Mouse (Mus musculus): ENCODE results near the gene Slc24a5. TPM values are rescaled to one million over a fixed set of nuclear protein-coding genes. Genes with fewer than 3 reads are reported as not detected.
A peak's percentile ranks its signal among the peaks of the same experiment; 100 is the strongest.

The Slc24a5 gene
- 8.1 and 8.3 TPM in 2 replicates for polyA plus RNA-seq (2015; fragmentation: Nextera tagmentation; extraction: Ambion mirVana)

DNA sequence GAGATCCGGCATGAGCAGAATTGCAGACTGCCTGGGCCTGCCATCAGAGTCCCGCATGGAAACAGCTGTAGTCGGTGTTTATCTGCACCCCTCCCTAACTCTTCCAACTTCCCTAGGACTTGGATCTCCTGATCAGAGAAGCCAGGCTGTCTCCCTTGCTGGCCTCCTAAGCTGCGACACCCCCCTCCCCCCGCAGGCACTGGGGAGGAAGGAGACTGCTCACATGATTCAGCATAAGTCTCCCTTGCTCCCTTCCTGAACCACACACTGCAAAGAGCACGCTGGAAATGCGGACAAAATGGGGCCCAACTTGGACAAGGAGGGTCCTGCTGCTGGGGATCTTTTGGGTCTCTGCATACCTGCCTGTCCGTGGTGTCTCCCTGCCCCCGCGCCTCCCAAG is at the start of gene Slc24a5:
Gene Slc24a5, plus strand, starts transcription at position 231 of the 400 bp plus-strand sequence.
- Histone ChIP-seq H3K36me3 (no peaks in the 10 kb centered on the region), H3K9me3 (replicated peaks) (no peaks in the 10 kb centered on the region), H3K27ac (no peak within 1 kb of the TSS), H3K4me2 (peak within 1 kb of the TSS; percentile 19; the same call in 1 of the 2 replicates), H3K4me3 (replicated peaks) (no peak within 1 kb of the TSS), H3K27me3 (no peaks in the 10 kb centered on the region), H3K4me1 (replicated peaks) (peaks cover 4% of the 10 kb centered on the region), H3K9ac (no peak within 1 kb of the TSS)
- WGBS (ENCODE audit: insufficient replicate concordance) = 29% methylated on average over 10 of the region's 10 CpGs
- ATAC-seq (ENCODE audit: low read depth) (peak; percentile 65), DNase-seq (no peak)

DNA sequence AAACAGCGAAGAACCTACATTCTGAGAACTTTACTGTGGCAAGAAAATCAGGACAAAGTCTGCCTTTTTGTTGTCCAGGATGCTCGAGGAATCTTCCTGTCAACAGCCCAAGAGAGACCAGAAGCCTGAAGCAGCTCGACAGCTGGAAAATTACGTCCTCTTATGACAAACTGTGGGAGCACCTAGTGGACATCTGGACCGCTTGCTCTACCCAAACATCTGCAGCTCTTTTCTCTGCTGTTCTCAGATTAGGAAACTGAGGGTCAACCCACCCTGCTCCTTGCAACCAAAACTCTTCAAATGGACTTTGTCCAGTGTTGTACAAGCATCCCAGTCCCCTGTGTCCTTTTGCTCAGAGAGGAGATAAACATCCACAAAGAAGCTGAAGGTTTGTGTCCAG is 43.5 kb upstream of the Slc24a5 start:
- H3K4me2 ChIP-seq = no peak overlapping the region
- no peak overlapping the region for H3K4me3 ChIP-seq (replicated peaks)
- H3K36me3 ChIP-seq = no peaks in the 10 kb centered on the region
- H3K27ac ChIP-seq = no peak overlapping the region
- 54% methylated on average over 5 of the region's 5 CpGs for WGBS (ENCODE audit: insufficient replicate concordance)
- H3K9ac ChIP-seq = no peak overlapping the region
- H3K27me3 ChIP-seq = no peaks in the 10 kb centered on the region
- no peaks in the 10 kb centered on the region for H3K4me1 ChIP-seq (replicated peaks)
- DNase-seq (no peak), ATAC-seq (ENCODE audit: low read depth) (no peak)
- no peaks in the 10 kb centered on the region for H3K9me3 ChIP-seq (replicated peaks)

DNA sequence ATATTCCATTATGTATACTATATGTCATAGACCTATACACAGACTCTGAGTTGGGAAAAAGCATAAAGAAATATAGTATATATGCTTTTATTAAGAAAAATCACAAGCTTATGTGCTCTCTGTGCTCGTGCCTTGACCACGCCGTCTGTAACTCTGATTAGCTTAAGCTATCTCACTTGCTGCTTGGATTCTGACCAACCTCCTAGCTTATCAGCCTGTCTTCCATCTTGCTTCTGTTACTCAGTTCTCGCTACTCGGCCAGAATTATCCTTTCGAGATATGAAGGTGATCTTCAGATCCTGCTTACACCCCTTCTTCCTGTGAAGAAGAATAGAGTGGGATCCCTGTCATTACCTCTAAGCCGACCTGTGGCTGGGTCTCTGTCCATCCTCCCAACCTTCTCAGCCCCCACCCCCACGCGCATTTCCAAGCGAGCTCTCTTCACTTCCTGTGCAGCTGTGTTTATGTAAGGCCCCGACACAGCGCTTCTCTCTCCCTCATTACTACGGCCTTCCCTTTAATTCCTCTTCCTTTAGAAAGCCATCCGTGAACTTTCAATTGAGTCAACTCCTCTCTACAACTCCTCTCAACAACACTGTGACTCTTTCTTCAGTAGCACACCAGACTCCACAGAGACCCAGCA is 41.4 kb upstream of the Slc24a5 start:
- Histone ChIP-seq H3K4me2 (no peak overlapping the region), H3K36me3 (no peaks in the 10 kb centered on the region), H3K27ac (no peak overlapping the region), H3K9me3 (replicated peaks) (no peaks in the 10 kb centered on the region), H3K4me1 (replicated peaks) (no peaks in the 10 kb centered on the region), H3K4me3 (replicated peaks) (no peak overlapping the region), H3K9ac (no peak overlapping the region), H3K27me3 (no peaks in the 10 kb centered on the region)
- ATAC-seq (ENCODE audit: low read depth) = no peak
- 24% methylated on average over 14 of the region's 14 CpGs for WGBS (ENCODE audit: insufficient replicate concordance)
- no peak for DNase-seq

DNA sequence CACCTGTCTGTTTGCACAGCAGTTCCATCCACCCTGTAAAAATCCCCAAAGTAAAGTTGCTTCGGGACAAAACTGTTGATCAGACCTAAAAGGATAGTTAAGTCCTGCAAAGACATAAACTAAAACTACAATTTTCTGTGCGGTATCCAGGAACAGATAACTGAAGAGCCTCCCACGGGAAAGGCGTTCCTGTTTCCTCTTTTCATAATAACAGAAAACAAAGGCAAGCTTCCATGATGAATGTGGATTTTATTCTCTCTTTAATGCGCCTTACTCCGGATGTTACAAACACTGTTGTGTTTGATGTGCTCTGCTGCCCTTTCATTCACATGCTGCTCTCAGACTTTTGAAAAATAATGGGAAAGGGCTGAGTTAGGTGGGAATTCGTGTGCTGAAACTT is 37.3 kb upstream of the Slc24a5 start:
- H3K4me1 ChIP-seq (replicated peaks) = no peaks in the 10 kb centered on the region
- no peak overlapping the region for H3K9ac ChIP-seq
- no peak overlapping the region for H3K27ac ChIP-seq
- no peaks in the 10 kb centered on the region for H3K27me3 ChIP-seq
- ATAC-seq (ENCODE audit: low read depth) (no peak), DNase-seq (no peak)
- 66% methylated on average over 7 of the region's 7 CpGs for WGBS (ENCODE audit: insufficient replicate concordance)
- H3K36me3 ChIP-seq = no peaks in the 10 kb centered on the region
- H3K9me3 ChIP-seq (replicated peaks) = no peaks in the 10 kb centered on the region
- no peak overlapping the region for H3K4me2 ChIP-seq
- no peak overlapping the region for H3K4me3 ChIP-seq (replicated peaks)

- no peaks in the 10 kb centered on the region for H3K36me3 ChIP-seq
- no peaks in the 10 kb centered on the region for H3K9me3 ChIP-seq (replicated peaks)
- no peak overlapping the region for H3K4me3 ChIP-seq (replicated peaks)
- no peak overlapping the region for H3K4me2 ChIP-seq
- WGBS (ENCODE audit: insufficient replicate concordance) = 64% methylated on average over 8 of the region's 8 CpGs
- H3K27me3 ChIP-seq = no peaks in the 10 kb centered on the region
- H3K4me1 ChIP-seq (replicated peaks) = no peaks in the 10 kb centered on the region
- H3K9ac ChIP-seq = no peak overlapping the region
- no peak for DNase-seq
- no peak for ATAC-seq (ENCODE audit: low read depth)
- no peak overlapping the region for H3K27ac ChIP-seq
Measured at GRCm38 (mm10) chr2:125031111-125031510, 36.8 kb upstream of the Slc24a5 start.

DNA sequence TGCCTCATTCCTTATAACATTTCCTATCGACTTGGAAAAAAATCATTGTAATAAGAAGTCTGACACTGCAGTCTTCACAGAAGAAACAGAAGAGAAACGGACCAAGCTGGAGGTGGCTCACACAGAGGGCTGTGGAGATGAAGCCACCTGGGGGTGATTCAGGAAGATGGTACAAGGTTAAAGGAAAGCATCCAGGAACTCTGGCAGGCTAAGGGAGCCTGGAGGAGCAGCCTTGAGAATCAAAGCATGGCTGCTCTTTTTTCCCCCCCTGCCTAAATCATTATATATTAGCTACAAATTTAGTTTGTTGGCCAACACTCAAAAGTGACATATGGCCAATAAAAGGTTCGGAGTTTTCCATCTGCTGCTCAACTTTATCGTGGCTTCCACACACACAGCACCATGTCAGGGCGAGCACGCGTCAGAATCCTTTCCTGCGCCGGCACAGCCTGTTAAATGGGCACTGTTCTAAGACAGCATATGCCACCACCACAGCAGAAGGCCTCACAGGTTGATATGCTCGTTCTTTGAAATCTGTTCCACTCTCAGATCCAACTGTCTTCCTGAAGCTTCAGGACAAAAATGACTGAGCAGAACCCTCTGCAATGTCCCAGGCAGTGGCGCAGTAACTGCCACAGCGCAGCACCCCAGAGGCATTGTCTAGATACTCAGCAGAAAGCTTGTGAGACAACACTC is 36.2 kb upstream of the Slc24a5 start:
- Histone ChIP-seq H3K4me2 (no peak overlapping the region), H3K9me3 (replicated peaks) (no peaks in the 10 kb centered on the region), H3K9ac (no peak overlapping the region), H3K27me3 (no peaks in the 10 kb centered on the region), H3K4me1 (replicated peaks) (no peaks in the 10 kb centered on the region), H3K4me3 (replicated peaks) (no peak overlapping the region), H3K27ac (no peak overlapping the region), H3K36me3 (no peaks in the 10 kb centered on the region)
- DNase-seq = no peak
- 68% methylated on average over 12 of the region's 12 CpGs for WGBS (ENCODE audit: insufficient replicate concordance)
- ATAC-seq (ENCODE audit: low read depth) = no peak

GRCm38 (mm10) chr2:125032258-125032973 is 35.5 kb upstream of the Slc24a5 start:
- no peaks in the 10 kb centered on the region for H3K9me3 ChIP-seq (replicated peaks)
- no peaks in the 10 kb centered on the region for H3K27me3 ChIP-seq
- H3K4me3 ChIP-seq (replicated peaks) = no peak overlapping the region
- no peak for ATAC-seq (ENCODE audit: low read depth)
- H3K36me3 ChIP-seq = no peaks in the 10 kb centered on the region
- no peak overlapping the region for H3K27ac ChIP-seq
- no peak overlapping the region for H3K4me2 ChIP-seq
- 65% methylated on average over 17 of the region's 17 CpGs for WGBS (ENCODE audit: insufficient replicate concordance)
- no peak for DNase-seq
- H3K4me1 ChIP-seq (replicated peaks) = no peaks in the 10 kb centered on the region
- H3K9ac ChIP-seq = no peak overlapping the region

DNA sequence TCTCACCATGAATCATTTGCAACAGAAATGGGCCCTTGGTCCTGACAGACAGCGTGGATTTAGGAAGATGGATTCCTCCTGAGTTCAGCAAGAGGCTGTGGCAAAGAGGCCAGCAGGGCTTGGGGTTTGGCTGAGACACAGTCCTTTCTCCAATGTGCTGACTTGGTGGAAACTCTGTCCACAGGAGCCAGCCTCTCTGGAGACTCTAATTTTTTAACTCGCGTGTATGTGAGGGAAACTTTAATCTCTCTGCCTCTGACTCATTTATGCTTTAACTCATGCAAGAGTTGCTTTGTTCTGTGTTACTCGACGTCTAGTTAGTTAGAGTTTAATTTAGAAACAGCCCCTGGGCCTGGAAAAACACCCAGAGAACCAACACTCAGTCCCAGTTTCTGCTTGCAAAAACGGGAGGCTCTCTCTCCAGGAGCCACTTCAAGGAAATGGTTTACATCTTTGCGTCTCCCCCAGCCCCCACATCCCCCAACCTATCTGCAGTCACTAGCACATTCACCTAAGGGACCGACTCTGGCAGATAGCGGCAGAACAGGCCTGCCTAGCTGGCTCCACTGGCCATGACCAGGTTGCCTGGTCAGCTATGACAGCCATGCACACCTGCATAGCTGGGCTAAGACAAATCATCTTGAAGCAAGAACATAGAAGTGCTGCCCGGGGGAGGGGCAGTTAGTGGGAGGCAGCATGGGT is 34.7 kb upstream of the Slc24a5 start:
- WGBS (ENCODE audit: insufficient replicate concordance) = 51% methylated on average over 10 of the region's 10 CpGs
- no peaks in the 10 kb centered on the region for H3K36me3 ChIP-seq
- no peak for DNase-seq
- H3K9ac ChIP-seq = no peak overlapping the region
- no peak for ATAC-seq (ENCODE audit: low read depth)
- H3K27me3 ChIP-seq = no peaks in the 10 kb centered on the region
- H3K4me2 ChIP-seq = no peak overlapping the region
- H3K4me3 ChIP-seq (replicated peaks) = no peak overlapping the region
- no peaks in the 10 kb centered on the region for H3K9me3 ChIP-seq (replicated peaks)
- H3K4me1 ChIP-seq (replicated peaks) = no peaks in the 10 kb centered on the region
- no peak overlapping the region for H3K27ac ChIP-seq

DNA sequence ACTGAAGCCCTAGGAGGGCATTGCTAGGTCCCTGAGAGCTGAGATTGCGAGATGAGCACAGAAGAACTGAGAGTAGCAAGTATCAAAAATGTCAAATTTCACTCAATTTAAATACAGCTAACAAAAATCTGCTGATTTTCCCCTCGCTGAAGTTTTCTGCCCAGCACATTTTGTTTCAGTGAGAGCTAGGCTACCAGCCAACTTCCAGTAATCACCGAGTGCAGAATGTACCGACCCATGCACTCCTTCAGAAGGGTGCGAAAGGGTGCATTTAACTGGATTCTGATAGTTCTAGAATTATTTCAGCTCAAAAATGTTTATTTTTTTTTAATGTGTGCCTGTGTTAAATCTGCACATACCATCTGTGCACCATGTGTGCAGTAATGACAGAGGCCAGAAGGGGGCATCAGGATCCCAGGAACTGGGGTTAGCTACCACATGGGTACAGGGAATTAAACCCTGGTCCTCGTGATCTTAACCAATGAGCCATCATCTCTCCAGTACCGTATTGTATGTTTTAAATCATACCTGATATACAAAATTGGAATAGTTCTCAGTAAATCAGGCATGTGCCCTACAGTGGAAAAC is 12.5 kb upstream of the Slc24a5 start:
- H3K4me2 ChIP-seq = no peak overlapping the region
- WGBS (ENCODE audit: insufficient replicate concordance) = 64% methylated on average over 7 of the region's 7 CpGs
- no peak for DNase-seq

DNA sequence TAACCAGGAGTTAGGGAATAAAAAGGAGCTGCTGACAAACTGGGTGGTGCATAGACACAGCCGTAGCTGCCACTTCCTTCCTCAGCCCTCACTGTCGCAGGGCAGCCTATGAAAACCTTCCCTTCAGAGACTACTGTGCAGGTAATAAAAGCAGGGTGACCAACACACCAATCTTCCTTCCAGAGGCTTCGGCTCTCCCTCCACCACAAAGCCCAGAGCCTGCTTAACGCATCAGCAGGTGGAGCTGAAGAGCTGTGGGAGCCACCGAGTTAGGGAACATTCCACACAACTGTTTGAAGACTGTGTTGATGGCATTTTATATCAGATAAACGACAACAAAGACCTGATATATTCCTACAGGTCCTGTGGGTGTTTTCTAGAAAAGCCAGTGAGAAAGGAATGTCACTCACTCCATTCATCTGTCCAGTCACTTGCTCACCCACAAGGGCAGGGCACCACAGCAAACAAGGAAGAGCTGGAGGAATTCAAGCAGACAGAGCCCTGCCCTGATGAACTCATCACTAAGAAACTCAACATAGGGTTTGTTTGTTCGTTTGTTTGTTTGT is 10.6 kb upstream of the Slc24a5 start:
- Histone ChIP-seq H3K4me1 (replicated peaks) (no peaks in the 10 kb centered on the region), H3K27ac (no peak overlapping the region), H3K4me3 (replicated peaks) (no peak overlapping the region), H3K9ac (no peak overlapping the region), H3K27me3 (no peaks in the 10 kb centered on the region), H3K4me2 (no peak overlapping the region), H3K36me3 (no peaks in the 10 kb centered on the region), H3K9me3 (replicated peaks) (no peaks in the 10 kb centered on the region)
- 26% methylated on average over 7 of the region's 7 CpGs for WGBS (ENCODE audit: insufficient replicate concordance)
- DNase-seq = no peak
- ATAC-seq (ENCODE audit: low read depth) = no peak

More for the DNA sequence above, 12.5 kb upstream of the Slc24a5 start:
- H3K4me1 ChIP-seq (replicated peaks) = no peaks in the 10 kb centered on the region
- no peak for ATAC-seq (ENCODE audit: low read depth)
- no peak overlapping the region for H3K4me3 ChIP-seq (replicated peaks)
- no peak overlapping the region for H3K9ac ChIP-seq
- H3K27me3 ChIP-seq = no peaks in the 10 kb centered on the region
- H3K36me3 ChIP-seq = no peaks in the 10 kb centered on the region
- H3K9me3 ChIP-seq (replicated peaks) = no peaks in the 10 kb centered on the region
- H3K27ac ChIP-seq = no peak overlapping the region

DNA sequence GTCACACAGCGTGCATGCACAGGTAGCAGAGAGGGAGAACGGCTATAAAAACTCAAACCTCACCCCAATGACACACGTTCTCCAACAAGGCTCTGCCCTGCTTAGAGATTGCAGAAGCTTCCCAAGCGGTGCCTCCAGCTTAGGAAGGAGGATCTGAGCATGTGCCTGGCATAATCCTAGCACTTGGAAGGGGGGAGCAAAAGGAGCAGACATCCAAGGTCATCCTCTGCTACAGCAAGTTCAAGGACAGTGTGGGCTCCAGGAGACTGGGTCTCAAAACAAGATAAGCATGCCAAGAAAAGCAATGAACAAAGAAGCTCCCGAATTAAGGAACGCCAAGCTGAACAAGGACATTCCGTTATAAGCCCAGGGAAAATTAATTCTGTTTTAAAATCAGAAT is 6.5 kb upstream of the Slc24a5 start:
- H3K9ac ChIP-seq = no peak overlapping the region
- no peaks in the 10 kb centered on the region for H3K9me3 ChIP-seq (replicated peaks)
- DNase-seq = no peak
- no peaks in the 10 kb centered on the region for H3K4me1 ChIP-seq (replicated peaks)
- H3K36me3 ChIP-seq = no peaks in the 10 kb centered on the region
- H3K27me3 ChIP-seq = no peaks in the 10 kb centered on the region
- no peak for ATAC-seq (ENCODE audit: low read depth)
- no peak overlapping the region for H3K4me2 ChIP-seq
- H3K27ac ChIP-seq = no peak overlapping the region
- WGBS (ENCODE audit: insufficient replicate concordance) = 68% methylated on average over 7 of the region's 7 CpGs
- H3K4me3 ChIP-seq (replicated peaks) = no peak overlapping the region
